Mouse (Mus musculus) intestine, postnatal 0 days (tissue): ENCODE measurements around the gene Ripor3. TPM values are rescaled to one million over a fixed set of nuclear protein-coding genes. Genes with fewer than 3 reads are reported as not detected.

Experiments used
- ATAC-seq: fragments of 200-750 bp; cut with Nextera tagmentation; 2 replicates; pipeline ENCODE4 v1.8.0; 2017; ENCODE audit warnings: mild to moderate bottlenecking, moderate TSS enrichment, moderate library complexity
- H3K27ac ChIP-seq: fragments of 300-500 bp; sonication (generic); 2 replicates; pipeline ENCODE4 v1.5.1; 2014; ENCODE audit warnings: mild to moderate bottlenecking, low read depth, low read length, moderate library complexity
- H3K27me3 ChIP-seq: fragments of 300-500 bp; sonication (generic); replicated peaks from 2 replicates; pipeline ENCODE4 v1.6.1; 2014; ENCODE audit warnings: low read length, mixed read lengths; ENCODE audit not compliant: control insufficient read depth, insufficient read depth
- H3K36me3 ChIP-seq: fragments of 300-500 bp; sonication (generic); 2 replicates; pipeline ENCODE4 v1.6.1; 2014; ENCODE audit warnings: mild to moderate bottlenecking, moderate library complexity; ENCODE audit not compliant: control insufficient read depth, insufficient read depth
- H3K4me1 ChIP-seq: fragments of 300-500 bp; sonication (generic); replicated peaks from 2 replicates; pipeline ENCODE4 v1.6.1; 2014; ENCODE audit warnings: antibody characterized with exemption, low read length, mixed read lengths; ENCODE audit not compliant: control insufficient read depth, insufficient read depth
- H3K4me2 ChIP-seq: fragments of 300-500 bp; sonication (generic); replicated peaks from 2 replicates; pipeline ENCODE4 v1.6.1; 2014; ENCODE audit warnings: low read depth, mild to moderate bottlenecking, moderate library complexity
- H3K4me3 ChIP-seq: fragments of 300-500 bp; sonication (generic); 2 replicates; pipeline ENCODE4 v1.5.1; 2014; ENCODE audit warnings: low read depth, low read length
- H3K9ac ChIP-seq: fragments of 300-500 bp; sonication (generic); 2 replicates; pipeline ENCODE4 v1.6.1; 2014; ENCODE audit warnings: mild to moderate bottlenecking, low read depth, low read length
- H3K9me3 ChIP-seq: fragments of 300-500 bp; sonication (generic); 2 replicates; pipeline ENCODE4 v1.6.1; 2016; ENCODE audit warnings: mixed run types; ENCODE audit not compliant: control insufficient read depth
- CTCF ChIP-seq: sonication (generic); IDR thresholded peaks from 2 replicates; pipeline ENCODE4 v1.5.1; 2016; ENCODE audit warnings: low read depth, mild to moderate bottlenecking, control low read depth, antibody characterized with exemption, moderate library complexity
- WGBS: fragments of 180-500 bp; shearing (Covaris S2); extraction: QIAGEN DNeasy Blood & Tissue Kit; methylation state at CpG from one replicate; pipeline ENCODE4 v1.1.7; 2014; 5-methylcytosine and 5-hydroxymethylcytosine counted together
- polyA plus RNA-seq: library from polyadenylated mRNA; unstranded; fragments of >200 nt; fragmentation: Nextera tagmentation; extraction: Ambion mirVana; gene quantifications from 2 replicates; pipeline ENCODE4 v1.2.1, GENCODE M21; 2015

The Ripor3 gene
- polyA plus RNA-seq, 1 experiment from 2014 or later = 1.5 TPM

- no peaks in the 10 kb centered on the region for H3K9me3 ChIP-seq
- no peaks in the 10 kb centered on the region for H3K27me3 ChIP-seq
- H3K4me3 ChIP-seq = no peak overlapping the region
- H3K4me2 ChIP-seq = no peak overlapping the region
- 78% methylated on average over 13 of the region's 13 CpGs for WGBS
- ATAC-seq = no peak
- no peak overlapping the region for H3K27ac ChIP-seq
- TF ChIP-seq CTCF = no peak
- no peaks in the 10 kb centered on the region for H3K36me3 ChIP-seq
- H3K9ac ChIP-seq = no peak overlapping the region
- no peaks in the 10 kb centered on the region; the same call in 1 of the 2 replicates for H3K4me1 ChIP-seq
These were observed 58.9 kb downstream of the Ripor3 start for GRCm38 (mm10) chr2:167951301-167952211.

DNA sequence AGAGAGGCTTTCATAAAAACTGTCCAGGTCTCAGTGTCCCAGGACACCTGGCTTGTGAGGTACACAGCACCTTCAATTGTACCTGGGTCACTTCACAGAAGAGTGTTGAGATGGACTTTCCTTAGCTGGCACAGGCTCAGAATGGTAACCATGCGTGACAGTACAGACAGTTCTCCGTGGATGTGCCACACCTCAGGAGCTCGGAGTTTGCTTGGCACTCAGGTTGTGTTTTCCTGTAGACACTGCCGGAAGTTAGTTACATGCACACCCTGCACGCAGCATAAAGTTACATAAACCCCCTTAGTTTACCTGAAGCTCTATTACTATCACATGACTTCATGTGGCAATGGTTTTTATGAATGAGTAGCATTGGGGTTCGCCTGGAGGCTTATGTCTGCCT, 59.7 kb downstream of the Ripor3 start:
- Histone ChIP-seq H3K9ac (no peak overlapping the region), H3K4me1 (no peaks in the 10 kb centered on the region; the same call in 1 of the 2 replicates), H3K27ac (no peak overlapping the region), H3K4me2 (no peak overlapping the region), H3K4me3 (no peak overlapping the region), H3K9me3 (no peaks in the 10 kb centered on the region), H3K27me3 (no peaks in the 10 kb centered on the region), H3K36me3 (no peaks in the 10 kb centered on the region)
- WGBS = 60% methylated on average over 6 of the region's 6 CpGs
- ATAC-seq = no peak
- TF ChIP-seq CTCF = no peak

DNA sequence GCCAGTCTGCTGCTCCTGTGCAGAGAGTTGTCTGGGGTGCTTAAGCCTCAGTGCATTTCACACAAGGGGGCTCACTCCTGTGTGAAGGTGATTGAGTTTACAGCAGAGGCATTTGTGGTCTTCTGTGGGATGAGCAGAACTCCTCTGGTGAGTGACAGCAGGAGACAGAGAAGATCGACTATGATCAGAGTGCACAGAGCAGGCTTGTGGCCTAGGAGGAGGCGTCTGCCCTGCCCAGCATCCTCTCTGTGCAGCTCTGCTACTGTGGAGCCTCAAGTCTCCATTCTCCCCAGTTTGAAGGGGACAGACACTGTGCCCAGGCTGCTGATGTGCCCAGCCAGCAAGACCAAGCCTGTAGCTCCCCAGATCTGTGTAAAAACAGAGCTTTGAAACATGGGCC, 60.6 kb downstream of the Ripor3 start:
- no peak overlapping the region for H3K4me3 ChIP-seq
- no peaks in the 10 kb centered on the region for H3K9me3 ChIP-seq
- H3K4me1 ChIP-seq = no peaks in the 10 kb centered on the region; the same call in 1 of the 2 replicates
- no peaks in the 10 kb centered on the region for H3K27me3 ChIP-seq
- no peaks in the 10 kb centered on the region for H3K36me3 ChIP-seq
- no peak overlapping the region for H3K4me2 ChIP-seq
- no peak overlapping the region for H3K9ac ChIP-seq
- TF ChIP-seq CTCF = no peak
- 0 out of 2 replicates have a peak overlapping the region, but pooled peaks have one; percentile 41 for H3K27ac ChIP-seq
- no peak for ATAC-seq
- 81% methylated on average over 2 of the region's 2 CpGs for WGBS

- no peaks in the 10 kb centered on the region for H3K36me3 ChIP-seq
- no peak overlapping the region for H3K4me3 ChIP-seq
- H3K27me3 ChIP-seq = no peaks in the 10 kb centered on the region
- H3K9me3 ChIP-seq = no peaks in the 10 kb centered on the region
- no peak for TF ChIP-seq CTCF
- no peaks in the 10 kb centered on the region; the same call in 1 of the 2 replicates for H3K4me1 ChIP-seq
- WGBS = 62% methylated on average over 6 of the region's 6 CpGs
- H3K9ac ChIP-seq = no peak overlapping the region
- no peak for ATAC-seq
- H3K4me2 ChIP-seq = no peak overlapping the region
- H3K27ac ChIP-seq = peak overlapping the region; percentile 41
These were observed 61.2 kb downstream of the Ripor3 start for GRCm38 (mm10) chr2:167949250-167949649.

- no peak for ATAC-seq
- Histone ChIP-seq H3K4me2 (no peak overlapping the region), H3K27ac (no peak overlapping the region), H3K9ac (no peak overlapping the region), H3K27me3 (no peaks in the 10 kb centered on the region), H3K36me3 (no peaks in the 10 kb centered on the region), H3K4me1 (no peaks in the 10 kb centered on the region; the same call in 1 of the 2 replicates), H3K4me3 (no peak overlapping the region), H3K9me3 (no peaks in the 10 kb centered on the region)
- TF ChIP-seq CTCF = no peak
- 86% methylated on average over 13 of the region's 13 CpGs for WGBS
These were observed 61.9 kb downstream of the Ripor3 start for GRCm38 (mm10) chr2:167948557-167948956.

GRCm38 (mm10) chr2:167948047-167948446, 62.4 kb downstream of the Ripor3 start:
- Histone ChIP-seq H3K4me2 (no peak overlapping the region), H3K27me3 (no peaks in the 10 kb centered on the region), H3K4me1 (no peaks in the 10 kb centered on the region; the same call in 1 of the 2 replicates), H3K36me3 (no peaks in the 10 kb centered on the region), H3K9ac (no peak overlapping the region), H3K9me3 (no peaks in the 10 kb centered on the region), H3K4me3 (no peak overlapping the region), H3K27ac (no peak overlapping the region)
- ATAC-seq = no peak
- whole genome bisulfite sequencing = 66% methylated on average over 6 of the region's 6 CpGs
- no peak for TF ChIP-seq CTCF
